Mouse (Mus musculus) lung, embryonic 15.5 days (tissue): Measurements from ENCODE around the gene Fndc3b. TPM values are rescaled to one million over a fixed set of nuclear protein-coding genes. Genes with fewer than 3 reads are reported as not detected.

Experiments used
- ATAC-seq: fragments of 200-750 bp; cut with Nextera tagmentation; 2 replicates; pipeline ENCODE4 v1.8.0; 2017; ENCODE audit warnings: moderate number of reproducible peaks, borderline replicate concordance; ENCODE audit not compliant: low FRiP score, low TSS enrichment; ENCODE audit errors: extremely low read depth
- H3K27ac ChIP-seq: fragments of 300-500 bp; sonication (generic); 2 replicates; pipeline ENCODE4 v1.5.1; 2015; ENCODE audit warnings: moderate library complexity, mild to moderate bottlenecking, inconsistent platforms
- H3K27me3 ChIP-seq: fragments of 300-500 bp; sonication (generic); 2 replicates; pipeline ENCODE4 v1.6.1; 2015; ENCODE audit warnings: inconsistent platforms
- H3K36me3 ChIP-seq: fragments of 300-500 bp; sonication (generic); 2 replicates; pipeline ENCODE4 v1.6.1; 2015; ENCODE audit warnings: inconsistent platforms
- H3K4me1 ChIP-seq: fragments of 300-500 bp; sonication (generic); 2 replicates; pipeline ENCODE4 v1.6.1; 2015; ENCODE audit warnings: inconsistent platforms
- H3K4me2 ChIP-seq: fragments of 300-500 bp; sonication (generic); 2 replicates; pipeline ENCODE4 v1.6.1; 2015; ENCODE audit warnings: inconsistent platforms, mild to moderate bottlenecking, moderate library complexity
- H3K4me3 ChIP-seq: fragments of 300-500 bp; sonication (generic); 2 replicates; pipeline ENCODE4 v1.5.1; 2015; ENCODE audit warnings: mild to moderate bottlenecking, inconsistent platforms
- H3K9ac ChIP-seq: fragments of 300-500 bp; sonication (generic); 2 replicates; pipeline ENCODE4 v1.6.1; 2015; ENCODE audit warnings: inconsistent platforms
- H3K9me3 ChIP-seq: fragments of 300-500 bp; sonication (generic); 2 replicates; pipeline ENCODE4 v1.6.1; 2016; ENCODE audit warnings: inconsistent platforms
- WGBS: fragments of 180-500 bp; shearing (Covaris S2); methylation state at CpG from one replicate; pipeline ENCODE4 v1.1.7; 2015; 5-methylcytosine and 5-hydroxymethylcytosine counted together
- polyA plus RNA-seq: library from polyadenylated mRNA; unstranded; fragments of >200 nt; fragmentation: Nextera tagmentation; extraction: Ambion mirVana; gene quantifications from 2 replicates; pipeline ENCODE4 v1.2.1, GENCODE M21; 2015

Gene Fndc3b
- polyA plus RNA-seq, 1 experiment from 2014 or later: 35.7 TPM

- ATAC-seq: no peak
- 0 out of 2 replicates have a peak, but pooled peaks cover 3% of the 10 kb centered on the region for H3K36me3 ChIP-seq
- WGBS: 90% methylated on average over 11 of the region's 11 CpGs
- H3K4me2 ChIP-seq: no peak overlapping the region
- no peaks in the 10 kb centered on the region for H3K9me3 ChIP-seq
- H3K4me1 ChIP-seq: peaks cover 62% of the 10 kb centered on the region
- no peak overlapping the region for H3K4me3 ChIP-seq
- H3K27me3 ChIP-seq: no peaks in the 10 kb centered on the region
- no peak overlapping the region for H3K27ac ChIP-seq
- H3K9ac ChIP-seq: no peak overlapping the region
Observed at GRCm38 (mm10) chr3:27613828-27614227, 97.3 kb downstream of the Fndc3b start.

- no peak overlapping the region for H3K4me3 ChIP-seq
- no peak for ATAC-seq
Observed at GRCm38 (mm10) chr3:27613011-27613410, 98.1 kb downstream of the Fndc3b start.

DNA sequence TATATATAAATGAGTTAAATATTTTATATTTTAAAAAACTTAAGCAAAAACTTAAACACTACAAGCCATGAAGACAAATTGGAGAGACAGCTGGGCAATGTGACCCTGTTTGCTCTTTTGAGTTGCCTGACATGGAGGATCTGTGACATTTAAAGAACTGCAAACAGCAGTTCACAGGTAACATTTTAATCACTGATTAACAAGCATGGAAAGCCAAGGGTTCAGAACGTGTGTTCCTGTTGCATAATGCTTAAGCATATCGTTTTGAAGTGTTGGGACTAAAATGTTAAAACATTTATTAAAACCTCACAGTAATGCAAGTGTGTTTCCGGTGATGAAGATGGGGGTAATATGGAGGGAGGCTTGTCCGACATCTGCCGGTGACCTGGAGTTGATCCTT, 99.1 kb downstream of the Fndc3b start:
- ATAC-seq: no peak

More at GRCm38 (mm10) chr3:27613011-27613410, 98.1 kb downstream of the Fndc3b start:
- H3K9ac ChIP-seq: no peak overlapping the region
- H3K4me1 ChIP-seq: peaks cover 61% of the 10 kb centered on the region
- WGBS: 44% methylated on average over 4 of the region's 4 CpGs
- H3K27ac ChIP-seq: no peak overlapping the region
- H3K36me3 ChIP-seq: 0 out of 2 replicates have a peak, but pooled peaks cover 3% of the 10 kb centered on the region
- H3K9me3 ChIP-seq: no peaks in the 10 kb centered on the region
- H3K4me2 ChIP-seq: no peak overlapping the region
- H3K27me3 ChIP-seq: no peaks in the 10 kb centered on the region

GRCm38 (mm10) chr3:27610547-27610946, 100.6 kb downstream of the Fndc3b start:
- no peak overlapping the region for H3K4me2 ChIP-seq
- H3K27ac ChIP-seq: no peak overlapping the region
- peaks cover 57% of the 10 kb centered on the region for H3K4me1 ChIP-seq
- WGBS: 76% methylated on average over 4 of the region's 4 CpGs
- H3K9me3 ChIP-seq: no peaks in the 10 kb centered on the region
- no peak overlapping the region for H3K4me3 ChIP-seq
- ATAC-seq: no peak
- H3K9ac ChIP-seq: no peak overlapping the region
- 0 out of 2 replicates have a peak, but pooled peaks cover 3% of the 10 kb centered on the region for H3K36me3 ChIP-seq
- H3K27me3 ChIP-seq: no peaks in the 10 kb centered on the region

More for the DNA sequence above, 99.1 kb downstream of the Fndc3b start:
- H3K9me3 ChIP-seq: no peaks in the 10 kb centered on the region
- 0 out of 2 replicates have a peak, but pooled peaks cover 3% of the 10 kb centered on the region for H3K36me3 ChIP-seq
- H3K27ac ChIP-seq: no peak overlapping the region
- H3K4me3 ChIP-seq: no peak overlapping the region
- no peak overlapping the region for H3K4me2 ChIP-seq
- no peaks in the 10 kb centered on the region for H3K27me3 ChIP-seq
- 69% methylated on average over 5 of the region's 5 CpGs for WGBS
- peaks cover 61% of the 10 kb centered on the region for H3K4me1 ChIP-seq
- no peak overlapping the region for H3K9ac ChIP-seq

DNA sequence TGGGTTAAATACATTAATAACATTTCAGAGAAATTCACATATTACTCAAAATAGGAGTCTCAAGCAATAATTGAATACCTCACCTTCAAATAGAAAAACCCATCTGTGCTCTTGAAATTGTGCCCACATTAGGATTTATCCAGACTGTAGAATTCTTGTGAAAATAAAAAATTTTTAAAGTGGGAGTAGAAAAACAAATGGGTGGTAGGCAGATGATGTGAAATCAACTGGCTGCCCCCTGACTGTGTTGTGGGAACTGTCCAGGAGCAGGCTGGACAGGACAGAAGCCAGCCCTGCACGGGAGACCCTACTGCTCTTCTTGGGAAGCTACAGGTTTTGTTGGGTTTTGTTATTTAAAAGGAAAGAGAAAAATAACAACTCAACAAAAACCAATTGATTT, 101.0 kb downstream of the Fndc3b start:
- 50% methylated on average over 1 of the region's 1 CpGs for WGBS
- Histone ChIP-seq H3K27ac (no peak overlapping the region), H3K4me2 (no peak overlapping the region), H3K9ac (no peak overlapping the region), H3K27me3 (no peaks in the 10 kb centered on the region), H3K9me3 (no peaks in the 10 kb centered on the region), H3K4me1 (peaks cover 57% of the 10 kb centered on the region), H3K4me3 (no peak overlapping the region), H3K36me3 (0 out of 2 replicates have a peak, but pooled peaks cover 3% of the 10 kb centered on the region)
- ATAC-seq: no peak

DNA sequence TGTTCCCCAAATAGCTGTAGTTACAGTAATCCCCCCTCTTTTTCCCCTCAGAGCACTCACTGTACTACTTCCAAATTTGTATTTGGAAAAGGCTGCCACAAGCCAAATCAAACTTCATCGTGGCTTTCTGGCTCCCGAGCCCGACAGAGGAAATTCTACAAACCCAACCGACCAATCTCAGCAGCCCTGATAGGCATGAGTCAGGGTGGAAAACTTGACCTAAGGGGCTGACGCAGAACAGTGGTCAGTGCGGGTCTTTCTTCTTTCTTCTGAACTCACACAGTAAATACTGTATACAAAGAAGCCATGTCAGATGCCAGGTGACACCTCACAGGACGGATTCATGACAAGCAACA, 103.3 kb downstream of the Fndc3b start:
- H3K4me2 ChIP-seq: no peak overlapping the region; the same call in 1 of the 2 replicates
- peaks cover 66% of the 10 kb centered on the region for H3K4me1 ChIP-seq
- H3K9ac ChIP-seq: peak overlapping the region; percentile 16; the same call in 1 of the 2 replicates
- peak overlapping the region; percentile 89 for H3K27ac ChIP-seq
- no peaks in the 10 kb centered on the region for H3K27me3 ChIP-seq
- 0 out of 2 replicates have a peak, but pooled peaks have one; percentile 17 for ATAC-seq
- H3K4me3 ChIP-seq: no peak overlapping the region
- no peaks in the 10 kb centered on the region for H3K36me3 ChIP-seq
- H3K9me3 ChIP-seq: no peaks in the 10 kb centered on the region
- WGBS: 23% methylated on average over 7 of the region's 7 CpGs

- Histone ChIP-seq H3K27me3 (no peaks in the 10 kb centered on the region), H3K4me1 (peaks cover 61% of the 10 kb centered on the region), H3K9me3 (no peaks in the 10 kb centered on the region), H3K27ac (peak overlapping the region; percentile 89), H3K9ac (peak overlapping the region; percentile 6; the same call in 1 of the 2 replicates), H3K4me3 (no peak overlapping the region), H3K36me3 (no peaks in the 10 kb centered on the region), H3K4me2 (no peak overlapping the region)
- ATAC-seq: peak; percentile 92
- 27% methylated on average over 9 of the region's 9 CpGs for WGBS
Observed at GRCm38 (mm10) chr3:27607081-27607795, 103.9 kb downstream of the Fndc3b start.

DNA sequence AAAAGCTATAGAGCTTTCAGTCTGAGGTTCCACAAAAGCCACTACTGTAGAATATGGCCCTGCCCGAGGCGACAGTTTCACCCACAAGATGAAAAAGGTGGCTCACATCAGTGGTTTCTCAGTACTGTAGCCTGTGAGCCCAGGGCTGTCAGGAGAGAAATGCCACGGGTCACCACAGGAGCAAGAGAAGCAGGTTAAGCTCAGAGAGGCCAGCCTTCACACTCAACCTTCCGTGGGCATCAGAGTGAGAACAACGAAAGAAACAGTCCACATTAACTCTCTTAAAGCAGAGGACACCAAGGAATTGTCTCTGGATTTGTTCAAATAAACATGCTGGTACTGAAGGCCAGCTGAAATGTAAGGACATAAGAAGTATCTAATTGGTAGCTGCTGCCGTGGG, 104.5 kb downstream of the Fndc3b start:
- H3K4me3 ChIP-seq: no peak overlapping the region
- no peak overlapping the region for H3K4me2 ChIP-seq
- H3K4me1 ChIP-seq: peaks cover 58% of the 10 kb centered on the region
- no peak for ATAC-seq
- H3K27ac ChIP-seq: peak overlapping the region; percentile 89
- H3K9ac ChIP-seq: no peak overlapping the region; the same call in 1 of the 2 replicates
- no peaks in the 10 kb centered on the region for H3K27me3 ChIP-seq
- 65% methylated on average over 6 of the region's 6 CpGs for WGBS
- H3K36me3 ChIP-seq: no peaks in the 10 kb centered on the region
- no peaks in the 10 kb centered on the region for H3K9me3 ChIP-seq

GRCm38 (mm10) chr3:27605613-27606012, 105.5 kb downstream of the Fndc3b start:
- Histone ChIP-seq H3K4me3 (no peak overlapping the region), H3K4me1 (peaks cover 60% of the 10 kb centered on the region), H3K9ac (no peak overlapping the region), H3K36me3 (no peaks in the 10 kb centered on the region), H3K9me3 (no peaks in the 10 kb centered on the region), H3K27ac (no peak overlapping the region), H3K27me3 (no peaks in the 10 kb centered on the region), H3K4me2 (no peak overlapping the region)
- 80% methylated on average over 4 of the region's 4 CpGs for WGBS
- ATAC-seq: no peak

GRCm38 (mm10) chr3:27605081-27605480, 106.0 kb downstream of the Fndc3b start:
- Histone ChIP-seq H3K27me3 (no peaks in the 10 kb centered on the region), H3K9ac (no peak overlapping the region), H3K4me1 (peaks cover 65% of the 10 kb centered on the region), H3K4me3 (no peak overlapping the region), H3K4me2 (no peak overlapping the region), H3K9me3 (no peaks in the 10 kb centered on the region), H3K27ac (peak overlapping the region; percentile 5; the same call in 1 of the 2 replicates), H3K36me3 (no peaks in the 10 kb centered on the region)
- 78% methylated on average over 3 of the region's 3 CpGs for WGBS
- ATAC-seq: no peak

DNA sequence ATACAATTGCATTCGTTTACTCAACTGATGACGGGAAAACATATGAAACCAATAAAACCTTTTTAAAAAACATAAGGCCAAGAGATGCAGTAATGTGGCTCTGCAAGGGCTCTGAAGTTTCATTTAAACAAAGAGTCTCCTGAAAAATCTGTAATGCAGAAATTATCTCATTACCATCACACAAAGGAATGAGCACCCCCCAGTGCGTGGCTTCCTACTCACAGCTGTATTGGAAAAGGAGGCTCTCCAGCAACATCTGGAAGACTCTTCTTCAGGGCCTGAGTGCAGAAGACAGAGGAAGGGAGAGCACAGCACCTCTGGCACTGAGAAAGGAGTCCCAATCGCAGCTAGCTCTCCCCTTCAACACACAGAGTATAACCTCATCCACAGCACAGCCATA, 106.5 kb downstream of the Fndc3b start:
- no peak overlapping the region for H3K4me3 ChIP-seq
- WGBS: 58% methylated on average over 4 of the region's 4 CpGs
- peak overlapping the region; percentile 32 for H3K27ac ChIP-seq
- H3K4me1 ChIP-seq: peaks cover 70% of the 10 kb centered on the region
- ATAC-seq: no peak
- H3K9me3 ChIP-seq: no peaks in the 10 kb centered on the region
- no peak overlapping the region for H3K9ac ChIP-seq
- no peaks in the 10 kb centered on the region for H3K36me3 ChIP-seq
- no peaks in the 10 kb centered on the region for H3K27me3 ChIP-seq
- no peak overlapping the region for H3K4me2 ChIP-seq

DNA sequence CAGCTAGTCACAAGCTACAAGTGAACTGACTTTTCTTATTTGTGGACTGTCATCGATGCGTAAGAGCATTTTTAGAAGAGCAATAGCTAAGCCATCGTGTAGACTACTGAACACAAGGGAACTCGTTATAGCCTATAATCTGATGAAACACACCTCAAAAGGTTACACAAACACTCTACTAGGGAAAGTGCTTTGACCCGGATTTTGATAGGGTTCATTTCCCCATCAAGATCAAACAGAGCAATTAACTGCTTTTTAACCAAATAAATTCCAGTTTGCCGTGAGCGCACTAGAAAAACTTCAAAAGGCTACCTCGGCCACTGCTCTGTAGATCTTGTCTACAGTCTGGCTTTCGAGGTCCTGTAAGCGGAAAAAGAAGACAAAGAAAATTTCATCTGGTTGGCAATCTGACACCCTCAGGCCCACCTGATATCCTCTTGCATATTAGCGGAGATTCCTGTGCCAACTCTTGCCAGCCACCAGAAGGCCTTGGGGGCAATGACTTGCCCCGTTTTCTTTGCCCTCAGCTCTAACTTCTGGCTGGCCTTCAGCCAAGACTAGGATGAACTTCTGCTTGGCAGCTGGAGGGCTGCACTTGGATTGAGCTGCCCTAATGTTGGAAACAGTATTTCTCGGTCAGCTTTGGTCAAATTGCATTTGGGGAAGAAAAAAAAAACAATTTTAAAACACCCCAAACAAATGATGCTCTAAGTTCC, 107.0 kb downstream of the Fndc3b start:
- Histone ChIP-seq H3K4me2 (no peak overlapping the region), H3K4me3 (no peak overlapping the region), H3K36me3 (no peaks in the 10 kb centered on the region), H3K27me3 (no peaks in the 10 kb centered on the region), H3K4me1 (peaks cover 71% of the 10 kb centered on the region), H3K27ac (peak overlapping the region; percentile 32; the same call in 1 of the 2 replicates), H3K9me3 (no peaks in the 10 kb centered on the region), H3K9ac (no peak overlapping the region)
- ATAC-seq: no peak
- 46% methylated on average over 13 of the region's 13 CpGs for WGBS
